ENCODE assay signal across 8 mouse cellular contexts in genomic region chr8:109868003-109868679, GRCm38 (mm10). TPM values are rescaled to one million over a fixed set of nuclear protein-coding genes. Genes with fewer than 3 reads are reported as not detected.
DNase-seq lines count a peak whose midpoint lies in the region; ATAC-seq and TF ChIP-seq lines count a peak whose summit lies in the region.

Gene Phlpp2, plus strand, starts transcription at chr8:109868542.

- H3K4me2 ChIP-seq in hindbrain, postnatal 0 days (ENCODE audit: low read depth, low read length) = peak within 1 kb of the TSS; percentile 82

- peak; percentile 98 for ATAC-seq in hindbrain, postnatal 0 days
- ATAC-seq in megakaryocyte, adult 5-6 weeks (ENCODE audit: poor library complexity, severe bottlenecking) = peak; percentile 93

- WGBS in hindbrain, postnatal 0 days = 6% methylated on average over 34 of the region's 42 CpGs

- peak within 1 kb of the TSS; percentile 89 for H3K27ac ChIP-seq in gastrocnemius, adult 2 months
- peak within 1 kb of the TSS; percentile 91 for H3K27ac ChIP-seq in hindbrain, postnatal 0 days
- H3K27ac ChIP-seq in left cerebral cortex, adult 2 months = peak within 1 kb of the TSS; percentile 93

- intact Hi-C loops in gastrocnemius, adult 2 months (cut with DNase I) = no loop called here
- intact Hi-C loops in left cerebral cortex, adult 2 months (cut with DNase I) = loop anchor here (5.0 kb wide), 1 partner anchor 49 kb away; no protein-coding TSS in a partner anchor

- H3K9me3 ChIP-seq in hindbrain, postnatal 0 days (ENCODE audit: low read length) = no peaks in the 10 kb centered on the region

- DNase-seq in WW6 (ENCODE audit: low read depth, low spot score) = peak; percentile 89
- DNase-seq in cerebellum, postnatal 4 days (ENCODE audit: low spot score in 2 of 2) = peak; percentile 87 to 95
- peak; percentile 98 for DNase-seq in gastrocnemius, adult 2 months
- DNase-seq in hindbrain, postnatal 0 days (ENCODE audit: low spot score) = peak; percentile 96
- DNase-seq in left cerebral cortex, adult 2 months (ENCODE audit: extremely low spot score in 1 of 2, low spot score in 2 of 2) = peak; percentile 93 to 95
- peak; percentile 88 to 90 for DNase-seq in right cerebral cortex, adult 2 months (ENCODE audit: low spot score in 2 of 2)
- peak; percentile 97 for DNase-seq in urinary bladder, postnatal 14 days (ENCODE audit: low spot score)

- H3K27me3 ChIP-seq in hindbrain, postnatal 0 days (ENCODE audit: insufficient read depth, low read length) = no peaks in the 10 kb centered on the region

- H3K4me1 ChIP-seq in hindbrain, postnatal 0 days (ENCODE audit: insufficient read depth, low read length) = no peaks in the 10 kb centered on the region

- peak within 1 kb of the TSS; percentile 96 for H3K9ac ChIP-seq in hindbrain, postnatal 0 days (replicated peaks; ENCODE audit: low read length)

- peak within 1 kb of the TSS; percentile 98 for H3K4me3 ChIP-seq in gastrocnemius, adult 2 months
- peak within 1 kb of the TSS; percentile 98 for H3K4me3 ChIP-seq in hindbrain, postnatal 0 days (ENCODE audit: low read length)
- H3K4me3 ChIP-seq in left cerebral cortex, adult 2 months = peak within 1 kb of the TSS; percentile 92

- H3K36me3 ChIP-seq in hindbrain, postnatal 0 days (ENCODE audit: insufficient read depth, low read length) = 0 out of 2 replicates have a peak, but pooled peaks cover 4% of the 10 kb centered on the region

- peak; percentile 43 for TF ChIP-seq CTCF in gastrocnemius, adult 2 months (IDR thresholded peaks at IDR 0.05)
- peak; percentile 68 for TF ChIP-seq CTCF in hindbrain, postnatal 0 days (IDR thresholded peaks at IDR 0.05; ENCODE audit: low read depth)
- TF ChIP-seq CTCF in left cerebral cortex, adult 2 months (IDR thresholded peaks at IDR 0.05) = peak; percentile 28

RNA-seq across cellular contexts. Expression of gene Phlpp2, which starts in this region (rescaled TPM):
- 1 to 10 TPM; 2.4 to 2.9 TPM for total RNA-seq in gastrocnemius, adult 2 months (2021)
- 10.4 and 11.2 TPM in 2 replicates for total RNA-seq in hindbrain, postnatal 0 days (2014; rRNA removed)
- 3.8 and 4.3 TPM in 2 replicates for polyA plus RNA-seq in hindbrain, postnatal 0 days (2015; fragmentation: Nextera tagmentation; extraction: Ambion mirVana)
- total RNA-seq in left cerebral cortex, adult 2 months (2021) = 10 to 100 TPM; 35.6 to 36.4 TPM
- 6.2 and 9.3 TPM in 2 replicates for total RNA-seq in megakaryocyte, adult 5-6 weeks (2015)
- total RNA-seq in megakaryocyte, adult 5-6 weeks (2017) = 8.5 and 8.6 TPM in 2 replicates

Comparison
In these comparisons a context has a peak if more than half of its experiments do, and no peak if none do; other contexts are left out.
1. Peak in every context shown above with its lines: DNase-seq, ATAC-seq, H3K4me3 ChIP-seq and H3K27ac ChIP-seq.